Mouse (Mus musculus) lung, postnatal 25 days (tissue): ENCODE results near the gene Oxtr.

Source experiments
- DNase-seq: peaks from one replicate; pipeline ENCODE4 v3.0.0; 2022; ENCODE audit warnings: low spot score

Oxtr gene

GRCm38 (mm10) chr6:112487993-112488392 is 1.8 kb downstream of the Oxtr start:
- no peak for DNase-seq

GRCm38 (mm10) chr6:112484316-112484715 is 5.4 kb downstream of the Oxtr start:
- peak; percentile 14 for DNase-seq

GRCm38 (mm10) chr6:112479861-112480260 is 9.9 kb downstream of the Oxtr start:
- DNase-seq = no peak

DNA sequence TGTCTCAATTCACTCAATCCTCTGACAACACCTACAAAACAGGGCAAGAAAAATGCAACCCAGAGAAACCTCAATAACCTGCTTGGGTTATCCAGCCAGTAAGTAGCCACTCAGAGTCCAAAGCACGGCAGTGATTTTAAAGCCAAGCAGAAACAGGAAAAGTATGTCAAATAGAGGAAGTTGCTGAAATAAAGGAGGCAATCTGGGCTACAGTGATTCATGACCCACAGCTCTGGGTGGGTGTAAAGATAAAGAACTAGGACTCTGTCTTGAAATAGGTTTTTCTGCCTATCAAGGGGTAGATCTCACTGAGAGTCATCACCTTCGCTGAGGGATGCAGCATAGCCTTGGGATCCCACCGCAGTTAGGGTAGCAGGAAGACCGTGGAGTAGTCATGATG is 18.1 kb downstream of the Oxtr start:
- no peak for DNase-seq

- no peak for DNase-seq
These were observed 23.7 kb downstream of the Oxtr start for GRCm38 (mm10) chr6:112466001-112466400.

DNA sequence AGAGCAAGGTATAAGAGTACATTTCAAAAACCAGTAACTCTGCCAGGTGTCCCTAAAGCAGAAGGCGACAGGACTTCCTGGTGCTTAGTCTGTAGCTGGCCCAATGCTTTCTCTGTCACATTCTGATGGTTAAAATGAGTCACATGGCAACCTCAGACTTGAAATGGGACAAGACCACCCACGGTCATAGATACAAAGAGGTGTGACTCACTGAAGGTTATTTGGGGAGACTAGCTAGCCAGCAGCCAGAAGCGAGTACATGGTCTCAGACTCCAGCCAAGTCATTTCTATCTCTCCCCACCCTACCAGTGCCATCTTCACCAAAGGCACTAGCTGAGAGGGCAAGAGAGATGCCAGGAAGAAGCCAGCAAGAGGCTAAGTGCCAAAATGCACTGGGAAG is 24.3 kb downstream of the Oxtr start:
- no peak for DNase-seq

- no peak for DNase-seq
These were observed 26.4 kb downstream of the Oxtr start for GRCm38 (mm10) chr6:112463331-112463730.

GRCm38 (mm10) chr6:112461459-112461858 is 28.3 kb downstream of the Oxtr start:
- DNase-seq = no peak

GRCm38 (mm10) chr6:112459341-112459749 is 30.4 kb downstream of the Oxtr start, which contains the start of gene Cav3:
Cav3 (plus strand) TSS chr6:112459505.
- no peak for DNase-seq

GRCm38 (mm10) chr6:112445675-112446074 is 44.1 kb downstream of the Oxtr start:
- no peak for DNase-seq

- DNase-seq = peak; percentile 13
These were observed 63.6 kb downstream of the Oxtr start for GRCm38 (mm10) chr6:112426018-112426732.

GRCm38 (mm10) chr6:112423746-112424501 is 65.8 kb downstream of the Oxtr start:
- DNase-seq = peak; percentile 13
